In the genomic region with DNA sequence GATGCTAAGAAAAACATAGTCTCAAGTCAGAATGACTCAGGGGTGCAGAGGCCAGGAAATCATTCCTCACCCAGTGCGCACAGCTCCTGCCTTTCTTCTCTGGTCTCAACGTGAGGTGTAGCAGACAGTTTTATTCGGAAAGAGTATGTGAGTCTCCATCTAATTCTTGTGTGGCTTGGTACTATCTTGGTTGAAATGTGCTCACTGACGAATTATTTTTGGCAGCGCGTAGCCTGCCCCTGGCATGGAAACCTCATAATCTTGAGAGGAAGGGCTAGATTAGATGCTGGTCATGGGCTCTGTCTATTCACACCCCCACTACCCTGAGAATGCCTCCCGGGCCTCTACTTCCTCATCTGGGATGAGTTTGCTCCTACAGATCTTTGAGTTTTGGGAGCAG, we compare ENCODE assay signal across 23 mouse cellular contexts. TPM values are rescaled to one million over a fixed set of nuclear protein-coding genes. Genes with fewer than 3 reads are reported as not detected.
DNase-seq lines count a peak whose midpoint lies in the region; ATAC-seq and TF ChIP-seq lines count a peak whose summit lies in the region.
"Had no signal": no experiment of that assay in that cellular context is flagged by ENCODE, and none has a peak within 500 bp of the region (broad histone marks: within the 10 kb centered on the region; RNA-seq: fewer than 3 reads in every experiment).

No protein-coding gene starts in this region.

- ATAC-seq in heart, embryonic 14.5 days (ENCODE audit: insufficient number of reproducible peaks, insufficient read depth, low FRiP score, low read depth): peak; percentile 79
- no peak for ATAC-seq in forebrain, embryonic 11.5 days (replicated peaks; ENCODE audit: low FRiP score)
- ATAC-seq: forebrain, embryonic 16.5 days; hindbrain, postnatal 0 days; liver, postnatal 0 days had no signal

- no peaks in the 10 kb centered on the region for H3K9me3 ChIP-seq in heart, embryonic 14.5 days (ENCODE audit: control insufficient read depth, low read length)
- H3K9me3 ChIP-seq in forebrain, embryonic 11.5 days (ENCODE audit: control insufficient read depth, low read length): no peaks in the 10 kb centered on the region
- H3K9me3 ChIP-seq: embryonic facial prominence, embryonic 15.5 days; hindbrain, embryonic 10.5 days; midbrain, embryonic 12.5 days; neural tube, embryonic 15.5 days had no signal

- H3K9ac ChIP-seq in heart, embryonic 14.5 days (ENCODE audit: low read length): no peak overlapping the region; the same call in 1 of the 2 replicates
- H3K9ac ChIP-seq in forebrain, embryonic 11.5 days (ENCODE audit: low read length): no peak overlapping the region
- H3K9ac ChIP-seq: embryonic facial prominence, embryonic 15.5 days; liver, postnatal 0 days; midbrain, embryonic 12.5 days; neural tube, embryonic 15.5 days had no signal

- no peak for TF ChIP-seq POLR2A in embryonic fibroblast, embryonic 13.5 days (IDR thresholded peaks at IDR 0.05; ENCODE audit: low read depth, low read length)

- no peak for TF ChIP-seq CTCF in embryonic fibroblast, embryonic 13.5 days (IDR thresholded peaks at IDR 0.05; ENCODE audit: borderline replicate concordance, insufficient read depth, low read length)

- peak overlapping the region; percentile 9; the same call in 1 of the 2 replicates for H3K27ac ChIP-seq in embryonic fibroblast, embryonic 13.5 days (ENCODE audit: insufficient read depth, low read length)
- H3K27ac ChIP-seq in heart, embryonic 14.5 days (replicated peaks in 1 of 2; ENCODE audit: control insufficient read depth in 1 of 2, insufficient read depth in 1 of 2, low read depth in 2 of 2, low read length in 2 of 2): peak overlapping the region; percentile 72 to 89
- peak overlapping the region; percentile 62 for H3K27ac ChIP-seq in macrophage
- no peak overlapping the region for H3K27ac ChIP-seq in forebrain, embryonic 11.5 days (ENCODE audit: low read depth, low read length)
- H3K27ac ChIP-seq: embryonic facial prominence, embryonic 15.5 days; hindbrain, embryonic 10.5 days; hindbrain, postnatal 0 days; midbrain, embryonic 12.5 days; neural tube, embryonic 15.5 days had no signal

- no peaks in the 10 kb centered on the region for H3K27me3 ChIP-seq in heart, embryonic 14.5 days (ENCODE audit: control insufficient read depth, insufficient read depth, low read length)
- no peaks in the 10 kb centered on the region for H3K27me3 ChIP-seq in forebrain, embryonic 11.5 days (ENCODE audit: control insufficient read depth, insufficient read depth, low read length)
- H3K27me3 ChIP-seq: embryonic facial prominence, embryonic 15.5 days; midbrain, embryonic 12.5 days; neural tube, embryonic 15.5 days; Patski had no signal

- peak; percentile 45 to 46 for DNase-seq in heart, adult 18-20 months
- DNase-seq in heart, postnatal 25 days (ENCODE audit: low spot score): no peak
- DNase-seq in adrenal gland, adult 18-20 months (ENCODE audit: low spot score in 2 of 2): no peak
- no peak for DNase-seq in forebrain, embryonic 11.5 days (ENCODE audit: low spot score)
- DNase-seq: adrenal gland, postnatal 14 days; cerebellum, adult 9-10 months; kidney, adult 9 months; kidney, postnatal 14 days; layer of hippocampus, postnatal 36 days; liver, postnatal 0 days; lung, postnatal 14 days had no signal

- peak overlapping the region; percentile 14; the same call in 1 of the 2 replicates for H3K4me2 ChIP-seq in heart, embryonic 14.5 days (ENCODE audit: low read length)
- H3K4me2 ChIP-seq in forebrain, embryonic 11.5 days (ENCODE audit: low read depth, low read length, severe bottlenecking): no peak overlapping the region
- H3K4me2 ChIP-seq: embryonic facial prominence, embryonic 15.5 days; midbrain, embryonic 12.5 days; neural tube, embryonic 15.5 days had no signal

- H3K79me2 ChIP-seq in macrophage (ENCODE audit: inconsistent target): no peaks in the 10 kb centered on the region

- no peak overlapping the region for H3K4me3 ChIP-seq in embryonic fibroblast, embryonic 13.5 days (ENCODE audit: insufficient read depth, low read length)
- no peak overlapping the region for H3K4me3 ChIP-seq in heart, embryonic 14.5 days (ENCODE audit: control insufficient read depth in 1 of 2, insufficient read depth in 1 of 2, low read depth in 1 of 2, low read length in 2 of 2)
- H3K4me3 ChIP-seq in macrophage (ENCODE audit: inconsistent target): no peak overlapping the region
- no peak overlapping the region for H3K4me3 ChIP-seq in forebrain, embryonic 11.5 days (ENCODE audit: low read depth, low read length)
- H3K4me3 ChIP-seq: embryonic facial prominence, embryonic 15.5 days; hindbrain, embryonic 10.5 days; midbrain, embryonic 12.5 days; neural tube, embryonic 15.5 days had no signal

- intact Hi-C loops in heart, postnatal 25 days (cut with DNase I): no loop called here

- whole genome bisulfite sequencing in heart, embryonic 14.5 days: 5% methylated on average over 7 of the region's 7 CpGs
- 72% methylated on average over 7 of the region's 7 CpGs for WGBS in macrophage (ENCODE audit: missing documents)
- WGBS in forebrain, embryonic 11.5 days: 92% methylated on average over 7 of the region's 7 CpGs

- H3K4me1 ChIP-seq in embryonic fibroblast, embryonic 13.5 days (ENCODE audit: control insufficient read depth, insufficient read depth, low read length): peaks cover 11% of the 10 kb centered on the region
- H3K4me1 ChIP-seq in heart, embryonic 14.5 days (ENCODE audit: control insufficient read depth in 2 of 2, insufficient read depth in 2 of 2, low read length in 2 of 2): peaks cover 15 to 31% of the 10 kb centered on the region in 2 experiments
- H3K4me1 ChIP-seq in forebrain, embryonic 11.5 days (replicated peaks; ENCODE audit: control insufficient read depth, insufficient read depth, low read length): no peaks in the 10 kb centered on the region
- H3K4me1 ChIP-seq: embryonic facial prominence, embryonic 15.5 days; hindbrain, embryonic 10.5 days; midbrain, embryonic 12.5 days; neural tube, embryonic 15.5 days had no signal

- 0 out of 2 replicates have a peak, but pooled peaks cover 4% of the 10 kb centered on the region for H3K36me3 ChIP-seq in heart, embryonic 14.5 days (ENCODE audit: control insufficient read depth, insufficient read depth, low read length)
- H3K36me3 ChIP-seq in macrophage (ENCODE audit: inconsistent target): no peaks in the 10 kb centered on the region
- H3K36me3 ChIP-seq in forebrain, embryonic 11.5 days (ENCODE audit: control insufficient read depth, insufficient read depth, low read length): no peaks in the 10 kb centered on the region
- H3K36me3 ChIP-seq: embryonic facial prominence, embryonic 15.5 days; hindbrain, embryonic 10.5 days; midbrain, embryonic 12.5 days; neural tube, embryonic 15.5 days had no signal

RNA-seq across cellular contexts. Expression of gene Tmem252, which starts 34.2 kb away (rescaled TPM):
- total RNA-seq in heart, adult 18-20 months (2021): under 1 TPM; 0.12 to 0.28 TPM
- under 1 TPM; 0.08 to 0.13 TPM for total RNA-seq in heart, postnatal 25 days (2021)
- not detected in 2 replicates for polyA plus RNA-seq in embryonic fibroblast, embryonic 13.5 days (2011; ENCODE audit: insufficient read length, low read depth, missing spikeins)
- polyA plus RNA-seq in heart, embryonic 14.5 days (2014; fragmentation: Nextera tagmentation; extraction: Ambion mirVana): 7.1 TPM in 2 replicates
- total RNA-seq in macrophage (2018; cell fraction: chromatin; rRNA removed): not detected
- total RNA-seq in macrophage (2018; cell fraction: cytosol; rRNA removed): not detected
- not detected for total RNA-seq in macrophage (2018; cell fraction: nucleus; rRNA removed)
- not detected in 3 replicates for polyA plus RNA-seq in macrophage (2018)
- total RNA-seq in adrenal gland, adult 18-20 months (2021): under 1 TPM; 0.17 to 0.22 TPM
- 0.69 and 0.83 TPM in 2 replicates for polyA plus RNA-seq in forebrain, embryonic 11.5 days (2014; fragmentation: Nextera tagmentation; extraction: Ambion mirVana)
- total RNA-seq: megakaryocyte, adult 5-6 weeks had no signal
- polyA plus RNA-seq: liver, adult 2 months had no signal

Comparison
In these comparisons a context has a peak if more than half of its experiments do, and no peak if none do; other contexts are left out.
1. DNase-seq: peak in heart, adult 18-20 months (2 of 2); none in heart, postnatal 25 days (single experiment), adrenal gland, adult 18-20 months (0 of 2) and forebrain, embryonic 11.5 days (single experiment).